Mouse (Mus musculus) erythroblast, embryonic 14.5 days (primary cell): Measurements from ENCODE around the gene Evl.

Source experiments
- GATA1 ChIP-seq: IDR thresholded peaks from 2 replicates; pipeline ENCODE4 v1.6.1; 2012; ENCODE audit warnings: low read length, inconsistent platforms, mixed read lengths
- TAL1 ChIP-seq: IDR thresholded peaks from 3 replicates; pipeline ENCODE4 v1.6.1; 2012; ENCODE audit warnings: low read length, inconsistent platforms, mixed read lengths

DNA sequence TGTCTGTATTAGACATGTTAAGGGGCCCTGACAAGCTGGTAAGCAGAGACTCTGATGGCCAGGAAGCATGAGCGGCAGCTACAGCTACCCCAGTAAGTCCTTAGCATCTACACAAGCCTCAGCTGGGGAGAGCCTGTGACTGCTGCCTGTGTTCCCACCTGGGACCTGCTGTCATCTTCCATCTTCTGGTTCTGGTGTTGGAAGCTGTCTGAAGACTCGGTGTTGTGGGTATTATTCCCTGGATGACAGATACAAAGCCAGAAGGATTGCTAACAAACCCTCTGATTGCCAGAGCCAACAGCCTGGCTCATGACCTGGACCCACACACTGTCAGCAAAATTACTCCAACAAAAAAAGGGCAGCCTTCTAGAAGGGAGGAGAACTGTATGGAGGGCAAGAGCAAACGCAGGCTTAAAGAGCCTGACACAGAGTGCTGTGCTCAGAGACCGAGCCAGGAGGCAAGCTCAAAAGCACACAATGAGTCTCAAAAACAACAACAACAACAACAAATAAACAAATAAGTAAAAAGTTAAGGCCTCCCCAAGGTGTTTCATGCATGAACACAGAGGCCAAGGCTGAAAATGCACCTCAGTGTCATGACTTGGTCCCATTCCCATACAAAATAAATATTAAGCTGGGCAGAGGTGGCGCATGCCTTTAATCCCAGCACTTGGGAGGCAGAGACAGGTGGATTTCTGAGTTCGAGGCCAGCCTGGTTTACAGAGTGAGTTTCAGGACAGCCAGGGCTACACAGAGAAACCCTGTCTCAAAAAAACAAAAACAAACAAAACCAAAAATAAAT is 155.6 kb downstream of the Evl start:
- TF ChIP-seq GATA1 (no peak), TAL1 (no peak)
